Mouse (Mus musculus): Measurements from ENCODE around the gene Lrmp. TPM values are rescaled to one million over a fixed set of nuclear protein-coding genes. Genes with fewer than 3 reads are reported as not detected.

The Lrmp gene
- polyA plus RNA-seq (2012), result 77.6 and 85.2 TPM in 2 replicates

GRCm38 (mm10) chr6:145115476-145116097 lies at the start of gene Lrmp:
Lrmp (plus strand) TSS chr6:145115653.

DNA sequence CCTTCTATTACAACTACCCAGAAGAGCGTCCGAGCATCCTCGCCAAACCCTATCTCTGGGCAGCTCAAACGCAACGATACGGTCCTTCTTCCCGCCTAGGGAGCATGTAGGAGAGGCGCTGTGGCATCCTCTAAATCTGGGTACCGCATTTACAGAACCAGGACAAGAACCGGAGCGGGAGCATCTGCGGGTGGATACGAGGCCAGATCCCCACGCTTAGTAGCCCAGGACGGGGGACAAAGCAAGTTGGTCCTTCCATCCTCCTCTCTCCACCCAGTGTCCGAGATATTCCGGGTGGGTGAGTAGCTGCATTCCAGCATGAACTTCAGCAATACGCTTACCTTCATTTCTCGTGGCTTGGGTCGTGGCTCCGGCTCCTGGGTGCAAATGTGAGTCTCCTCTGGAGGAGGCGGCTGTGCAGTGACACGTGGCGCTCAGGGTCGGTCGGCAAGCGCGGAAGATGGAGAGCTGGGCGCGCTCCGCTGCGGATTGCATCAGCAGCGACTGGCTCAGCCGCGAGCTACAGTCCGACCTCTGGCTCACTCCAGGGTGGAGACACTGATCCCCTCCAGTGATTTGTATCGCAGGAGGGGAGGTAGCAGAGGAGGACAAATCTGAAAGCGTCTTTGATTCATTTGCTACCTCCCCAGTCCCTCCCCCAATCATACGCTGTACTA lies 39.8 kb upstream of the Lrmp start, which contains the start of gene Bcat1:
Gene Bcat1, minus strand, starts transcription at position 637 of the 677 bp plus-strand sequence.

DNA sequence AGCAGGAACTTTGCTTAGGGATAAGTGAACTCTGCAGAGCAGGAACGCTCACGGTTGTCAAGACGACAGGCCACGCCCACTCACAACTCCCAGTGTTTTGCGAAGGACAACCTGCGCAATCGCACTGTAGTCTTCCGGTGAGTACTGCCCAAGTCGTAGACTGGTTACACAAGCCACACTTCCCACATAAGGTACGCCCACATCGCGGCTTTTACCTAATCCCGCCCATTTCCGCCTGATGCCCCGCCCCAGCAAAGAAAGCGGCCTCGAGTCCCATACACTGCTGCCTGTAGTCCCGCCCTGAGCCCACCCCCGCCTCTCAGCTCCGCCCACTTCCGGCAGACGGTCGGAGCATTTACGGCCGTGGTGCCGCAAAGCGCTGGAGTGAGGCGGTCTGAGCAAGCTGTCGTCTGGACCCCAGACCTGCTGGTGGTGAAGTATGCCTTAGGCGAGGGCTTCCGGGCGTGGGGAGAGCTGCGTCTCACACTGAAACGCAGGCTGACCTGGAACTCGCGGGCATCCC lies 95.4 kb downstream of the Lrmp start, which contains the start of the genes Casc1 and Etfrf1:
Gene Casc1, minus strand, starts transcription at position 190 of the 523 bp plus-strand sequence.
Gene Etfrf1, plus strand, starts transcription at position 319 of the 523 bp plus-strand sequence.

Other genes with a start within 250 kb of the Lrmp start
- gene Bcat1, start 39.5 kb upstream of the Lrmp start, polyA plus RNA-seq (2012), result 0.26 and 0.30 TPM in 2 replicates
- gene Casc1, start 95.4 kb downstream of the Lrmp start, polyA plus RNA-seq (2012), result 0.04 TPM in 1 of 2 replicates, not detected in the other
- gene Etfrf1, start 95.5 kb downstream of the Lrmp start, polyA plus RNA-seq (2012), result 1.4 and 2.0 TPM in 2 replicates
- gene Kras, start 134.6 kb downstream of the Lrmp start, polyA plus RNA-seq (2012), result 20.1 and 23.4 TPM in 2 replicates